Mouse (Mus musculus): ENCODE results near the gene Ranbp10.

- TF ChIP-seq CTCF (IDR thresholded peaks at IDR 0.05) (no peak), EP300 (IDR thresholded peaks at IDR 0.05) (no peak)
These were observed 33.8 kb downstream of the Ranbp10 start for GRCm38 (mm10) chr8:105793331-105793730.
